10 mouse cellular contexts compared by ENCODE assay signal in genomic region chr2:167254185-167254584, GRCm38 (mm10). TPM values are rescaled to one million over a fixed set of nuclear protein-coding genes. Genes with fewer than 3 reads are reported as not detected.
A peak's percentile ranks its signal among the peaks of the same experiment; 100 is the strongest.
DNase-seq lines count a peak whose midpoint lies in the region; ATAC-seq and TF ChIP-seq lines count a peak whose summit lies in the region.
"Had no signal": no experiment of that assay in that cellular context is flagged by ENCODE, and none has a peak within 500 bp of the region (broad histone marks: within the 10 kb centered on the region; RNA-seq: fewer than 3 reads in every experiment).

No protein-coding gene starts in this region.

- 0 out of 2 replicates have a peak, but pooled peaks have one; percentile 50 for ATAC-seq in stomach, embryonic 14.5 days (ENCODE audit: insufficient number of reproducible peaks, insufficient read depth, low FRiP score, low read depth)
- no peak for ATAC-seq in megakaryocyte progenitor cell, adult 5-6 weeks (replicated peaks; ENCODE audit: poor library complexity)
- ATAC-seq in forebrain, embryonic 15.5 days (replicated peaks): no peak

- H3K79me2 ChIP-seq in heart, adult 2 months (replicated peaks; ENCODE audit: control insufficient read depth, insufficient read depth, low read length): no peaks in the 10 kb centered on the region

- no peak overlapping the region for H3K4me2 ChIP-seq in stomach, embryonic 14.5 days (replicated peaks; ENCODE audit: low read depth, low read length)
- H3K4me2 ChIP-seq in forebrain, embryonic 15.5 days (replicated peaks): no peak overlapping the region
- H3K4me2 ChIP-seq: embryonic facial prominence, embryonic 13.5 days; liver, embryonic 13.5 days had no signal

- no peak overlapping the region for H3K9ac ChIP-seq in heart, adult 2 months (ENCODE audit: low read depth, low read length)
- H3K9ac ChIP-seq in stomach, embryonic 14.5 days (replicated peaks; ENCODE audit: low read depth, low read length): no peak overlapping the region
- no peak overlapping the region for H3K9ac ChIP-seq in forebrain, embryonic 15.5 days (replicated peaks)
- H3K9ac ChIP-seq: embryonic facial prominence, embryonic 13.5 days; liver, embryonic 13.5 days had no signal

- DNase-seq in ovary, adult 18-20 months (ENCODE audit: low spot score): peak; percentile 66
- DNase-seq in ovary, postnatal 10 days (ENCODE audit: low spot score): no peak
- DNase-seq in heart, adult 2 months: peak; percentile 67 to 78
- peak; percentile 77 for DNase-seq in kidney, adult 9 months
- no peak for DNase-seq in layer of hippocampus, postnatal 10 days (ENCODE audit: low spot score in 2 of 2)
- DNase-seq: liver, embryonic 13.5 days had no signal

- peak; percentile 54; the same call in 1 of the 2 replicates for TF ChIP-seq EP300 in heart, adult 2 months (IDR thresholded peaks at IDR 0.05; ENCODE audit: insufficient read depth, low read depth, low read length)

- TF ChIP-seq CTCF in heart, adult 2 months (IDR thresholded peaks at IDR 0.05): no peak

- H3K27ac ChIP-seq in heart, adult 2 months: peak overlapping the region; percentile 32; the same call in 1 of the 2 replicates
- peak overlapping the region; percentile 39; the same call in 1 of the 2 replicates for H3K27ac ChIP-seq in stomach, embryonic 14.5 days (ENCODE audit: low read length)
- H3K27ac ChIP-seq in forebrain, embryonic 15.5 days (replicated peaks): no peak overlapping the region
- H3K27ac ChIP-seq: embryonic facial prominence, embryonic 13.5 days; liver, embryonic 13.5 days had no signal

- no peaks in the 10 kb centered on the region for H3K27me3 ChIP-seq in heart, adult 2 months (ENCODE audit: control insufficient read depth, insufficient read depth, low read length)
- H3K27me3 ChIP-seq in stomach, embryonic 14.5 days (ENCODE audit: control insufficient read depth, insufficient read depth, low read length): no peaks in the 10 kb centered on the region
- no peaks in the 10 kb centered on the region for H3K27me3 ChIP-seq in forebrain, embryonic 15.5 days
- H3K27me3 ChIP-seq: embryonic facial prominence, embryonic 13.5 days; liver, embryonic 13.5 days had no signal

- intact Hi-C loops in heart, adult 2 months (cut with DNase I): no loop called here

- no peaks in the 10 kb centered on the region for H3K9me3 ChIP-seq in stomach, embryonic 14.5 days (ENCODE audit: control insufficient read depth, low read depth, low read length)
- no peaks in the 10 kb centered on the region for H3K9me3 ChIP-seq in forebrain, embryonic 15.5 days
- H3K9me3 ChIP-seq: embryonic facial prominence, embryonic 13.5 days; liver, embryonic 13.5 days had no signal

- no peak for TF ChIP-seq POLR2A in heart, adult 2 months (IDR thresholded peaks at IDR 0.05; ENCODE audit: insufficient read depth, low read depth, low read length)

- H3K4me3 ChIP-seq in heart, adult 2 months: no peak overlapping the region
- no peak overlapping the region for H3K4me3 ChIP-seq in stomach, embryonic 14.5 days (ENCODE audit: low read depth, low read length)
- no peak overlapping the region for H3K4me3 ChIP-seq in forebrain, embryonic 15.5 days
- H3K4me3 ChIP-seq: embryonic facial prominence, embryonic 13.5 days; liver, embryonic 13.5 days had no signal

- H3K36me3 ChIP-seq in heart, adult 2 months (ENCODE audit: control insufficient read depth, insufficient read depth, low read length): no peaks in the 10 kb centered on the region
- no peaks in the 10 kb centered on the region for H3K36me3 ChIP-seq in stomach, embryonic 14.5 days (ENCODE audit: control insufficient read depth, insufficient read depth, low read length)
- no peaks in the 10 kb centered on the region for H3K36me3 ChIP-seq in forebrain, embryonic 15.5 days
- H3K36me3 ChIP-seq: embryonic facial prominence, embryonic 13.5 days; liver, embryonic 13.5 days had no signal

- H3K4me1 ChIP-seq in heart, adult 2 months (ENCODE audit: control insufficient read depth, insufficient read depth, low read length): peaks cover 13% of the 10 kb centered on the region
- H3K4me1 ChIP-seq in stomach, embryonic 14.5 days (ENCODE audit: control insufficient read depth, insufficient read depth, low read length): peaks cover 30% of the 10 kb centered on the region
- peaks cover 4% of the 10 kb centered on the region; the same call in 1 of the 2 replicates for H3K4me1 ChIP-seq in forebrain, embryonic 15.5 days
- H3K4me1 ChIP-seq: liver, embryonic 13.5 days had no signal

- 32% methylated on average over 7 of the region's 7 CpGs for WGBS in heart, adult 2 months
- WGBS in stomach, embryonic 14.5 days: 53% methylated on average over 7 of the region's 7 CpGs
- 68% methylated on average over 7 of the region's 7 CpGs for WGBS in forebrain, embryonic 15.5 days

RNA-seq across cellular contexts. Expression of gene Ptgis, which starts 13.8 kb away (rescaled TPM):
- 10 to 100 TPM; 16.3 to 17.7 TPM for total RNA-seq in heart, adult 2 months (2021)
- 31.3 and 32.1 TPM in 2 replicates for polyA plus RNA-seq in heart, adult 2 months (2012; rRNA removed)
- 26.6 and 28.1 TPM in 2 replicates for polyA plus RNA-seq in stomach, embryonic 14.5 days (2014; fragmentation: Nextera tagmentation; extraction: Ambion mirVana)
- not detected in 2 replicates for total RNA-seq in megakaryocyte progenitor cell, adult 5-6 weeks (2015)
- total RNA-seq in megakaryocyte progenitor cell, adult 5-6 weeks (2017): not detected in 2 replicates
- polyA plus RNA-seq in forebrain, embryonic 15.5 days (2015; fragmentation: Nextera tagmentation; extraction: Ambion mirVana): 2.7 and 3.6 TPM in 2 replicates
- 1 to 10 TPM; 2.3 to 2.8 TPM for total RNA-seq in layer of hippocampus, postnatal 10 days (2021)

Comparison
In these comparisons a context has a peak if more than half of its experiments do, and no peak if none do; other contexts are left out.
1. DNase-seq: peak in ovary, adult 18-20 months (single experiment), heart, adult 2 months (2 of 2) and kidney, adult 9 months (single experiment); none in ovary, postnatal 10 days (single experiment) and layer of hippocampus, postnatal 10 days (0 of 2).
2. RNA of gene Ptgis, which starts 13.8 kb away (total RNA-seq): 16.3 to 17.7 TPM in heart, adult 2 months; 2.3 to 2.8 TPM in layer of hippocampus, postnatal 10 days and not detected in megakaryocyte progenitor cell, adult 5-6 weeks; every median in the first group is over 4 times any median in the second.